Mouse (Mus musculus) Muller cell, postnatal 12 days (primary cell): ENCODE data around the gene Sorbs2.

Source experiments
- DNase-seq: peaks from one replicate; pipeline ENCODE4 v3.0.0-alpha.2; 2015; ENCODE audit errors: inconsistent ontology term

Gene Sorbs2

DNA sequence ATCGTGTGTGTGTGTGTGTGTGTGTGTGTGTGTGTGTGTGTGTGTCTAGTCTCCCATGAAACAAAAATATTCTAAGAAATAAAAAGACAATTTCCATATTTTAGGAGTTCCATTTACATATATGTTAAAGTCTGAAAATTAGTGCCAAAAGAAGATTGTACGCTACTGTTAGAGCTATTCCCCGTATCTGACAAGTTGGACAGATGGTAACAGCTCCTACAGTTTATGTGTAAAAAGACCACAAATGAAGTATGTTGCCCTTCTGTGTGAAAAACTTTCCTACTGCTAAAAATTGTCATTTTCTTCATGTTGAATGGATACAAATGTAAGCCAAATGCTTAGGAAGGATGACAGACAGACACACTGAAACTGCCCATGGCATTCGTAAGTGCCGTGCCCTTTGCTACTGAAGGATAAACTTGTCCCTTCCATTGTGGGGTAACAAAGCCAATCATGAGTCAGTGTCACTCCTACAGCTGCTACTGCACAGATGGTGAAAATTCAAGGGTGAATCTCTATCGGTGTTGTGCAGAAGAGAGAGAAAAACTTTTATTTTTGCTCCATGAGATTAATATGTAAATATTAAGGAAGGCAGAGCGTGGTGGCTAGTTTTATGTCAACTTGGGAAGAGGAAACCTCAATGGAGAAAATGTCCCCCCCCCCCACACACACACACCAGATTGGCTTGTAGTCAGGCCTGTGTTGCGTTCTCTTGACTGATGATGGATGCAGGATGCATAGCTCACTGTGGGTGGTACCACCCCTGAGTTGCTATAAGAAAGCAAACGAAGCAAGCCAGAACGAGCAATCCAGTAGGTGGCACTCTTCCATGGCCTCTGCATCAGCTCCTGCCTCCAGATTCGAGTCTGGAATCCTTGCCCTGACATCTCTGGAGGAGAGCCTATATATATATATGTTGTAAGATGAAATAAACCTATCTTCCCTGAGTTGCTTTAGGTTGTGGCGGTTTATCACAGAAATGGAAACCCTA lies 244.2 kb downstream of the Sorbs2 start:
- DNase-seq = no peak

DNA sequence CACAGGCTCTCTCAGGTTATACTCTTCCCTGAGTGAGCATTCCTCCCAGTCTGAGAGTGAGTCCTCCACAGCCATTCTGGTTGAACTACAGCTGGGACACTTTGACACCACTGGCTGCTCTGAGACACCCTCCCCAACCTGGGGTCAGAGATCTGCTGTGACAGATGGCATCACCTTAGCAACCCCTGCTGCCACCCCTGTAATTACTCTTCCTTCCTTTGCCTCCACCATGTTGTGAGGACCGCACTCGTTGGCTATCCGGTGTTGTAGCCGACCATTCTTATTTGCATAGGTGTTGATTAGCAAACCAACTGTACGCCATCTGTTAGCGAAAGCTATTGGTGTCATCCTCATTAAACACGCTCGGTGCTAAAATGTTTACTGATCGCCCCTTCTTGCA lies 247.9 kb downstream of the Sorbs2 start:
- DNase-seq = no peak

- DNase-seq = no peak
Observed at GRCm38 (mm10) chr8:45755972-45756371, 248.4 kb downstream of the Sorbs2 start.

- no peak for DNase-seq
Observed at GRCm38 (mm10) chr8:45760622-45761021, 253.0 kb downstream of the Sorbs2 start.

DNA sequence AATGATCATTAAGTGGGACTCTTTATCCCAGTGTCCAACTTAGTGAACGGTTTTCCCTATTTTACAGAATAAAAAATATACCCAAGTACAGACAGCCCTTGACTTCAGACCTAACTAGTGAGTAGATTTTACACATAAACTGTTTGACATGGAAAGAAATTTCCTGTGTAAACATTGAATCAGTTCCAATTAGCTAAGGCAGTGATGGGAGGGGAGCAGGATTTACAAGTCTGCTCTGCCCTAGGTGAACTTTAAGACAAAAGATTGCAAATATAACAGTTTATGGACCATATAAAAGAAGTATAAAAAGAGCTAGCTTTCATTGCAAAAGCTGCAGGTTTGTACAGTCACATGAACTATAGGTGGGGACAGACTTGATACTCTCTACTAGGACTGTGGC lies 253.5 kb downstream of the Sorbs2 start:
- no peak for DNase-seq

GRCm38 (mm10) chr8:45762982-45763689 lies 255.5 kb downstream of the Sorbs2 start:
- peak; percentile 43 for DNase-seq

GRCm38 (mm10) chr8:45763690-45764342 lies 256.2 kb downstream of the Sorbs2 start:
- peak; percentile 84 for DNase-seq

DNA sequence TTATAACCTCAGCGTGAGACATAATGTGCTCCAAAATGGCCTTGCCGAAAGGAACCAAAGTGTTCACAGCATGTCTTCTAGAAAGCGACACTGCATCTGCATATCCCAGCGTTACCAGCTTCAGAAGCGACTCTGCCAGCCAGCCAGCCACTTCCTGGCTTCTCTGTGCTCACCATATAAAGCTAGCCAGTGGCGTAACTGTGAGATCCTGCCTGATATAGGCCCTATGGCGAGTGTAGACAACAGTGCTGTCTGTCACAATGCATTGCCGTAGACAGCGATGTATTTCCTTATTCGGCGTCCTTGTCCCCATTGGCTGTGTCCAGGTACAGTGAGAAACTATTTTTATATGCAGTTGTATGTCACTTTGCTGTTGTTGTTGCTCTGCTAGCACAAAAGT lies 258.6 kb downstream of the Sorbs2 start:
- no peak for DNase-seq

DNA sequence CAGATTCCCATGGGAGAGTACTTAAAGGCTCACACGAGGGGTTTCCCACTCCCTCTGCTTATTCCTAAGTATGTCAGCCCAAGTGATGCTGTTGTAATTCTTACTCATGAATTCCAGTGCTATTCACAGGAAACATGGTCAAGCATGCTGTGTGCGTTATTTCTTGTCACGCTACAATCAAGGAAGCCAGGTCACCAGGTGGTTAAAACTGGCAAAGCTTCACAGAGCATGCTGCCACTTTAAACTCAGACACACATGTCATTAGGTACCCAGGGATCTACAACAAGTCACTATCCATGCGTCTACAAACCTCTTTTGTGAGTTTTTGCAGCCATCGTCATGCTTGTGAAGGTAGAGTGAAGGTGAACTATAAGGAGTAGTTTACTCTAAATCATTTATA lies 267.3 kb downstream of the Sorbs2 start:
- no peak for DNase-seq

- no peak for DNase-seq
Observed at GRCm38 (mm10) chr8:45775481-45775880, 267.9 kb downstream of the Sorbs2 start.

GRCm38 (mm10) chr8:45776366-45776765 lies 268.8 kb downstream of the Sorbs2 start:
- DNase-seq = no peak

DNA sequence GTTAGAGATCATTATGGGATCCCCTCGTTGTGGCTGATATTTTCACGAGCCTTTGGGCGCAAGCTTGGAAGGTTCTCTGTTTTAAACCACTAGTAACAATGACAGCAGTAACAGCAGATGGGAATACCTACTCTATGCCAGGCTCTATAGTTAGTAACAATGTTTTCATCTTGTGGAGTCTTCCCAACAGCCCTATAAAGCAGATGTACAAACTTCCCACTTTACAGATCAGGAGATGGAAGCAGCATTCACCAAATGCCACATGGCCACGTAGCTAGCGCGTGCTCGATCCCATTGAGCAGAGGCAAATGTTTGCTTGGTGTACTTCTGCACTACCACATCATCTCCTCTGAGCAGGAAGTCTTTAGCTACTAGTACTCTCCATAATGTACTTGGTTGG lies 269.4 kb downstream of the Sorbs2 start:
- DNase-seq = no peak

DNA sequence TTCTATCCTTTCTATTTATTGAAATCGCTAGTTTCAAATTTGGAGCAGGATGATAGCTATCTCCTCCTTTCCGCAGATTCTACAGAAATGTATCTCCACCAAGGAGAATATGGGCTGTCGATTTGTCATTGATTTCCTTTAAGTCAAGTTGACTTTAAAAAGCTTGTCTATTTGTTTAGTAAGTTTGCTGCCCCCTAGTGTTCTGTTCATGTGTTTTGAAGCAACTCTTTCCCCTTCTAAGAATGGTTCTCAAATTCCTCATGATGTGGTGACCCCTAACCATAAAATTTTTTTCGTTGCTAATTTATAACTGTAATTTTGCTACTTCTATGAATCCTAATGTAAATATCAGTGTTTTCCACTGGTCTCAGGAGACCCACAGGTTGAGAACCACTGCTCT lies 273.0 kb downstream of the Sorbs2 start:
- no peak for DNase-seq

- no peak for DNase-seq
Observed at GRCm38 (mm10) chr8:45788610-45789009, 281.0 kb downstream of the Sorbs2 start.

DNA sequence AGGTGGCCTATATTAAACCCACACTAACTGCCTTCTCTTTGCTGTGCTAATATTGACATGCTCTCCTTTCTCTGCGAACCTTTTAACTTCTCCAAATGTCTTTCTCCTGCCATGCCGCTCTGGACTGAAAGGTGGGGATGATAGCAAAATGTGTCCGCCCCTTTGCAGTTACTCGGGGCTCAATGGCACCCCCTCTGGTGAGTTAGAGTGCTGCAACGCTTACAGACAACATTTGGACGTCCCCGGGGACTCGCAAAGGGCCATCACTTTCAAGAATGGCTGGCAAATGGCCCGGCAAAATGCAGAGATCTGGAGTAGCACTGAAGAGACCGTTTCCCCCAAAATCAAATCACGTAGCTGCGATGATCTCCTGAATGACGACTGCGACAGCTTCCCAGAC lies 287.3 kb downstream of the Sorbs2 start:
- no peak for DNase-seq

DNA sequence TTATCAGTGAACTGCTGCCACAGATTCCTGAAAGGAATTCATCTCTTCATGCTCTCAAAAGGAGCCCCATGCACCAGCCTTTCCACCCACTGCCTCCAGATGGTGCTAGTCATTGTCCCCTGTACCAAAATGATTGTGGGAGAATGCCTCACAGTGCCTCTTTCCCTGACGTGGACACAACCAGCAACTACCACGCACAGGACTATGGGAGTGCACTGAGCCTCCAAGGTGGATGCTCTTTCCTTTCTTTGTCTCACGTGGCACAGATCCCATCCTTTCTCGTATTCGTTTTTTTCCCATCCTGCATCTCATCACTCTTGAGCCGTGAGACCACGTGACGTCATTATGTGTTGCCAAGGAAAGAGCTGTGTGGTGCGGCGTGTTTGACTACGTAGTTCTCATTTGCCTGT lies 288.7 kb downstream of the Sorbs2 start:
- DNase-seq = peak; percentile 58

GRCm38 (mm10) chr8:45799517-45799916 lies 291.9 kb downstream of the Sorbs2 start:
- DNase-seq = no peak

GRCm38 (mm10) chr8:45808597-45808996 lies 301.0 kb downstream of the Sorbs2 start:
- no peak for DNase-seq

DNA sequence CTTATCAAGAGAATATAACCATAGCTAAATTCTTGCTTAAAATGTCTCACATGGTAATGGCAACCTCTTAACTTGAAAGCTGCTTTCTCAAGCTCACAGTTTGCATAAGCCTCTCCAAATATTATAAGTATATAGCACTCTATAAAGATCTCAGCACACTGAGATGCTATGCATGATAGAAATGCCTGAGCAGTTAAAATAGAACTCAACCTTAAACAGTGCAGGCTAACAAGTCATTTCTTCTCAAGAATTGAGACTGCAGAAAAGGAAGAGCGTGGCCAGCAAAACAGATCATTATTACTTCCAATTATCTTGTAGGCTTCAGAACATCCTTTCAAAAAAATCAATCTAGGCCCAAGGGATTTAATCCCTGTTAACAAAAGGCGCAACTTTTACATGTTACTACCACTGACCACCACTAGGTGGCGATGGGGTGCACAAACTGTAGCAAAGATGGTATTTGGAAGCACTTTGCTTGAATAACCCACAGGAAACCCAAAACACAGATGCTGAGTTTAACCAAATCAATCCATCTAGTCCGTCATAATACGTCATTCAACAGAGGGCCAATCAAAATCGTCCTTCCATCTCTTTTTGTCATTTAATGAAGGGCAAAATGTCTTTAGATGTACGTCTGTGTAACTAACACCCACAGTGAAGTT lies 309.3 kb downstream of the Sorbs2 start:
- peak; percentile 53 for DNase-seq

- peak; percentile 26 for DNase-seq
Observed at GRCm38 (mm10) chr8:45821650-45822049, 314.1 kb downstream of the Sorbs2 start.

GRCm38 (mm10) chr8:45829985-45830548 lies 322.5 kb downstream of the Sorbs2 start:
- DNase-seq = no peak
